21 mouse cellular contexts compared by ENCODE assay signal in the genomic region with DNA sequence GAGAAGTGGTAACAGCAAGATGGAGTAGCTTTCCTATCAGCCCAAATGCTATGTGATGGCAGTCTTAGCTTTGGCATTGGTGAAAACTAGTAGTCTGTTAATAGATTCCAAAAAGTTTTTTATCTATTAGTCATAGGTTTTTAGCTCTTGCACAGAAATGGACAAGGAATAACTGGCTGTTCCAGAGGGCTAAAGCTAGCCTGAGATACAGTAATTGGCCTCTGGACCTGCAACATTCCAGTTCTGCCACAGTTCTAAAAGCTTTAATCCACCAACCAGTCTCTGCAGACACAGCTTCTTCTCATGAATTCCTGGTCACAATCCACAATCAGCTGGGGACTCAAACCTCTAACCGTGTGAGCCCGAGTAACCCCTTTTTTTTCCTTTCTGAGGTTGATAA.
"Had no signal": no experiment of that assay in that cellular context is flagged by ENCODE, and none has a peak within 500 bp of the region (broad histone marks: within the 10 kb centered on the region; RNA-seq: fewer than 3 reads in every experiment).

No protein-coding gene starts in this region.

- H3K27ac ChIP-seq: intestine, embryonic 15.5 days; kidney, embryonic 15.5 days; limb, embryonic 10.5 days; limb, embryonic 13.5 days; liver, embryonic 13.5 days; midbrain, embryonic 10.5 days; midbrain, embryonic 13.5 days; neural tube, embryonic 13.5 days had no signal

- DNase-seq: kidney, adult 11 months; kidney, adult 8-10 months; kidney, postnatal 10 days; kidney, postnatal 36 days; liver, embryonic 13.5 days; lung, adult 2 months; lung, postnatal 10 days; lung, postnatal 36 days; retina, postnatal 1 day; thymus, adult 18-20 months; thymus, postnatal 4 days had no signal

- H3K27me3 ChIP-seq: intestine, embryonic 15.5 days; kidney, embryonic 15.5 days; limb, embryonic 13.5 days; liver, embryonic 13.5 days; midbrain, embryonic 13.5 days; neural tube, embryonic 13.5 days had no signal

- H3K4me1 ChIP-seq: megakaryocyte, embryonic 14.5 days had no signal

- H3K9me3 ChIP-seq: intestine, embryonic 15.5 days; kidney, embryonic 15.5 days; limb, embryonic 10.5 days; limb, embryonic 13.5 days; liver, embryonic 13.5 days; midbrain, embryonic 10.5 days; midbrain, embryonic 13.5 days; neural tube, embryonic 13.5 days had no signal

- ATAC-seq: intestine, embryonic 15.5 days; midbrain, embryonic 13.5 days; midbrain, embryonic 16.5 days had no signal

- H3K4me3 ChIP-seq: intestine, embryonic 15.5 days; kidney, embryonic 15.5 days; limb, embryonic 10.5 days; limb, embryonic 13.5 days; liver, embryonic 13.5 days; megakaryocyte, embryonic 14.5 days; midbrain, embryonic 10.5 days; midbrain, embryonic 13.5 days; myocyte; neural tube, embryonic 13.5 days had no signal

- H3K4me2 ChIP-seq: intestine, embryonic 15.5 days; kidney, embryonic 15.5 days; limb, embryonic 13.5 days; liver, embryonic 13.5 days; midbrain, embryonic 13.5 days; neural tube, embryonic 13.5 days had no signal

- H3K36me3 ChIP-seq: intestine, embryonic 15.5 days; kidney, embryonic 15.5 days; limb, embryonic 10.5 days; limb, embryonic 13.5 days; liver, embryonic 13.5 days; midbrain, embryonic 10.5 days; midbrain, embryonic 13.5 days; neural tube, embryonic 13.5 days had no signal

- H3K9ac ChIP-seq: intestine, embryonic 15.5 days; kidney, embryonic 15.5 days; limb, embryonic 13.5 days; liver, embryonic 13.5 days; midbrain, embryonic 13.5 days; neural tube, embryonic 13.5 days had no signal
